Mouse (Mus musculus) myocyte (in vitro differentiated cells): ENCODE measurements around the gene Zdhhc8.

Experiments used
- E2F4 ChIP-seq: IDR thresholded peaks from one replicate; pipeline ENCODE4 v1.6.1; 2011; ENCODE audit warnings: mild to moderate bottlenecking, control low read depth, moderate library complexity; ENCODE audit not compliant: insufficient read depth
- MAX ChIP-seq: IDR thresholded peaks from one replicate; pipeline ENCODE4 v1.6.1; 2011; ENCODE audit warnings: low read depth, mild to moderate bottlenecking, control low read depth
- MYOD1 ChIP-seq, 3 experiments: IDR thresholded peaks; one replicate each; pipeline ENCODE4 v1.6.1; 2011; ENCODE audit warnings: control low read depth in 2 of 3, low read depth in 2 of 3, mild to moderate bottlenecking in 2 of 3, moderate library complexity in 1 of 3; ENCODE audit not compliant: insufficient read length in 2 of 3, control insufficient read depth in 1 of 3
- POLR2A ChIP-seq: IDR thresholded peaks from one replicate; pipeline ENCODE4 v1.6.1; 2011; ENCODE audit warnings: low read depth, mild to moderate bottlenecking, control low read depth, moderate library complexity; ENCODE audit not compliant: insufficient read length
- REST ChIP-seq: IDR thresholded peaks from one replicate; pipeline ENCODE4 v1.6.1; 2011; ENCODE audit warnings: mild to moderate bottlenecking, control low read depth, moderate library complexity; ENCODE audit not compliant: insufficient read depth, insufficient read length
- TCF12 ChIP-seq: IDR thresholded peaks from one replicate; pipeline ENCODE4 v1.6.1; 2011; ENCODE audit warnings: mild to moderate bottlenecking, control low read depth; ENCODE audit not compliant: poor library complexity, insufficient read depth, severe bottlenecking
- USF1 ChIP-seq: IDR thresholded peaks from one replicate; pipeline ENCODE4 v1.6.1; 2011; ENCODE audit warnings: low read depth, mild to moderate bottlenecking, control low read depth, moderate library complexity

- TF ChIP-seq MAX (no peak), MYOD1 (IDR thresholded peaks at IDR 0.05; ENCODE audit: control insufficient read depth in 1 of 3, insufficient read length in 2 of 3, low read depth in 2 of 3) (peak in 2 of 3 experiments; percentile 76 to 79), POLR2A (no peak), E2F4 (no peak), TCF12 (no peak), USF1 (no peak), REST (no peak)
These were observed 591 bp upstream of the Zdhhc8 start for GRCm38 (mm10) chr16:18235389-18236065.
